Mouse (Mus musculus) retina, adult 2 months (tissue): Measurements from ENCODE around the gene Zfp280b.
"Not testable (repeated sequence)": the region's sequence is repeated elsewhere in the genome, so short reads cannot be mapped to it uniquely, and the experiment has no call there.

ENCODE experiments used
- DNase-seq: peaks from one replicate; pipeline ENCODE4 v3.0.0-alpha.2; 2012; ENCODE audit warnings: low read depth, low spot score

Zfp280b gene

GRCm38 (mm10) chr10:76030496-76030895, 2.0 kb upstream of the Zfp280b start:
- DNase-seq = no peak

- DNase-seq = peak; percentile 2
Measured at GRCm38 (mm10) chr10:76031511-76032401, 694 bp upstream of the Zfp280b start.

DNA sequence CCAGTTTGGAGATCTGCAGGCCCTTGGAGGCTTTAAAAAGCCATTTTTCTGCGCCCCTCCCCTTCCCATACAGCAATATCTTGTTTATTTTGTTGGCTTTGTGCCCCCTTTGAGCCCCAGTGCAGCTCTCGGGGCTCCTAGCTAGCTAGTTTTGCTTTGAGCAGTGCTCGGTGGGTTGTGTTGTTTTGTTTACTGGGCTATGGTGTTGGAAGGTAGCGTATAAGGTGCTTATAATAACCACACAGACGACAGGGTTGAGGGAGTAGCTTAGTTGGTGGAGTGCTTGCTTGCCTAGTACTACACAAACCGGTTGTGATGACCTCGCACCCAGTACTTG, 637 bp downstream of the Zfp280b start:
- DNase-seq = no peak

DNA sequence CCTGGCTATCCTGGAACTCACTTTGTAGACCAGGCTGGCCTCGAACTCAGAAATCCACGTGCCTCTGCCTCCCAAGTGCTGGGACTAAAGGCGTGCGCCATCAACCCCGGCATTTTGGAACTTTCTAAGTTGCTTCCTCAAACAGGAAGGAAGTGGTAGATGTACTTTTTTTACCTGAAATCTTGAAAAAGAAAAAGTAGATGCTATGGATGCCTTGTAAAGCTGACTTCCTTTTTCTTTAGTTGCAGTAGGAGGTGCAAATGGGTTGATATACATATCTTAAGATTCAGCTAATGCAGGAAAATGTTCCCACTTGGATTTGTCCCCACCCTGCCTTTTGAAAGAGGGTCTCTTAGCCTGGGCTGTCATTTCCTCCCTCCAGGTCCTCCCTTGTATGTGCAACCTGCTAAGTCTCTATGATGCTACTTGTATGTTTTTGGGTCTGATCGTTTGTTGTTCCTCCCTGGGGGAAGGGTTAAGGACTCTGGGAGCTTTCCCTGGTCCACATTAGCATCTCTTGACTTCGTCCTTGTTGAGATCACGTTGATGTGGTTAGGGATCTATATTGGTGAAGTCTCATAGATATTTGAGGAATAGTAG, 1.7 kb downstream of the Zfp280b start:
- DNase-seq = no peak

DNA sequence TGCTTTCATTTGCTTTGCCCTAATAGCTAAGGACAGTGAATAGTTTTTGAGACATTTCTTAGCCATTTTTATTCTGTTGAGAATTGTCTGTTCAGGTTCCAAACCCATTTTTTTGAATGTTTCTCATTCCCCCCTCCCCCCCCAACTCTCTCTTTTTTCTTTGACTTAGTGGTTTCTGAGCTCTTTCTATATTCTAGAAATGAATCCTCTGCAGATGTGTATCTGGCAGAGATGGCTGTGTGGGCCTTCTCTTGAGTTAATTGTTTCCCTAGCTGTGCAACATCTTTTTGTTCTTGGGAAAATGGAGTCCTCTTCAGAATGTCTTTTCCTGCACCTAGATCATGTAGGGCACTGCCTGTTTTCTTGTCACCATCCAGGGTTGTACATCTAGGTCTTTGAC, 2.8 kb downstream of the Zfp280b start:
- no peak for DNase-seq

DNA sequence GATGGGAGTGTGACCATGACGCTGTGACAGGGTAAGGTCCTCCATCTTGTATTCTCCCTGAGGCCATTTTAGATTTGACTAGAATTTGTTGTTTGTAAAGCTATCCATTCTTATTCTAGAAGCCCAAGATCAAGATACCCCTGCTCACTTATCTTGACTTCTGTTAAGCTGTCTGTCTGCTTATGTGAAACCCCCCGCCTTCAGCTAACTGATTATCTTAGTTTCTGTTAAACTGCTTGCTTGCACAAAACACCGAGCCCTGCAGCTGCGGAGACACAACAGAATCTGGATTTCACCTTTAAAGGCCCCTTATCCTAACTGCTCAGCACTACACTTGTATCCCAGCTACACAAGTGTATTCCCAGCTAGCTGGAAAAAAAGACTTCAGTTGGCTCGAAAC, 4.5 kb downstream of the Zfp280b start:
- no peak for DNase-seq

GRCm38 (mm10) chr10:76045343-76045742, 12.9 kb downstream of the Zfp280b start:
- DNase-seq = no peak

- no peak for DNase-seq
Measured at GRCm38 (mm10) chr10:76046754-76047153, 14.3 kb downstream of the Zfp280b start.

GRCm38 (mm10) chr10:76047182-76047869, 14.9 kb downstream of the Zfp280b start:
- no peak for DNase-seq

GRCm38 (mm10) chr10:76048967-76049366, 16.5 kb downstream of the Zfp280b start:
- DNase-seq = no peak

- DNase-seq = no peak
Measured at GRCm38 (mm10) chr10:76051860-76052259, 19.4 kb downstream of the Zfp280b start.

- no peak for DNase-seq
Measured at GRCm38 (mm10) chr10:76062439-76062838, 30.0 kb downstream of the Zfp280b start.

DNA sequence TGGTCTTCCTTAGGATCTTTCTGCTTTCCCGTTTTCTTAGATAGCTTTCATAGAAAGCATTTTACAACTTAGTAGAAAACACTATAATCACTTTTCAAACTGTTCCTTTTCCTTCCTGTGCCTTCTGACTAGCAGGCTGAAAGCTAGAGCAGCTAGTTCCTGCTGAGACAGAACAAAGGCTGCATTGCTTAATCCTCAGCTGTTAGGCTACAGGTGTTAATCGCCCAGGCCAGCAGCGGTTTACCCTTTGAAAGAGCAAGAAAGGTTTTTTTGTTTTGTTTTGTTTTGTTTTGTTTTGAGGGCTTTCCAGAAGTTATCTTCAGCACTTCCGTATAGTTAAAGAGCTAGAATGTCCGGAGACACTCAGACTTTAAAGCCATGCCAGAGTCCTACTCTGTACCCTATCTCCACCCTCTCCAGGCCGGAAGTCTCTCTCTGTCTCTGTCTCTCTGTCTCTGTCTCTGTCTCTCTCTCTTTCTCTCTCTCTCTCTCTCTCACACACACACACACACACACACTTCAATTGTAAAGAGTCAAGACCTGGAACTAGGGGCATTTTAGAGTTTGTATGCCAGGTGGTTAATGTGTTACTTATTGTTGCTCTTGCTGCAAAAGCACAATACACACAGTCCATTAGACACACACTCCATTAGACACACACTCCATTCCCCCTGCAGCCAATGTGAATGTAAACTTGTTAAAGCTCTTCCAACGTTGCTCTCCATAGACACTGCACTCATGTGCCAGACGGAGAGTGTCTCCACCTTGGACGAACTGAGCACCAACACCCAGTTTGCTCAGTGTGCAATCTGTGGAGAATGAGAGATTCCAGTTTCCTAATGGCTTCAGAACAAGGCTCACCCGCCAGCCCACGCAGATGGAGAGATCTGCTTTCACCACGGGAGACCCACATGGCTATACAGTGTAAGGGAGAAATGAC, 35.5 kb downstream of the Zfp280b start:
- no peak for DNase-seq

DNA sequence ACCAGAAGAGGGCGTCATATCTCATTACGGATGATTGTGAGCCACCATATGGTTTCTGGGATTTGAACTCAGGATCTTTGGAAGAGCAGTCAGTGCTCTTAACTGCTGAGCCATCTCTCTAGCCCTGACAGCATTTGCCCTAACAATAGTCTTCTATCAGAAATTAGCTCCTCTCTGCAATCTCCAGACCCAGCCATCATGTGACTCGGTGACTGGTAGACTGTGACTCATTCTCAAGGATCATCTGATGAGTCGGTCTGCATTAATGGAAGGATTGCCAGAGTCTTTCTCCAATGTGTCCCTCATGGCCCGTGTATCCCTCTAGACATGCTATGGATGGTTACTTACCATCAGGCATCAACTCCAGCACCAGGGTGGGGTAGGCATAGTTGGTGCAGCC, 39.6 kb downstream of the Zfp280b start:
- DNase-seq = not testable (repeated sequence)

- DNase-seq = not testable (repeated sequence)
Measured at GRCm38 (mm10) chr10:76077008-76077407, 44.6 kb downstream of the Zfp280b start.
